Mouse (Mus musculus) liver, embryonic 14.5 days (tissue): ENCODE results near the gene Rpl10a.

Experiments
- CTCF ChIP-seq: IDR thresholded peaks from 2 replicates; pipeline ENCODE4 v1.5.1; 2016; ENCODE audit warnings: antibody characterized with exemption, low read depth, control low read depth
- EP300 ChIP-seq: IDR thresholded peaks from 2 replicates; pipeline ENCODE4 v1.6.1; 2016; ENCODE audit warnings: antibody characterized with exemption, low read depth

DNA sequence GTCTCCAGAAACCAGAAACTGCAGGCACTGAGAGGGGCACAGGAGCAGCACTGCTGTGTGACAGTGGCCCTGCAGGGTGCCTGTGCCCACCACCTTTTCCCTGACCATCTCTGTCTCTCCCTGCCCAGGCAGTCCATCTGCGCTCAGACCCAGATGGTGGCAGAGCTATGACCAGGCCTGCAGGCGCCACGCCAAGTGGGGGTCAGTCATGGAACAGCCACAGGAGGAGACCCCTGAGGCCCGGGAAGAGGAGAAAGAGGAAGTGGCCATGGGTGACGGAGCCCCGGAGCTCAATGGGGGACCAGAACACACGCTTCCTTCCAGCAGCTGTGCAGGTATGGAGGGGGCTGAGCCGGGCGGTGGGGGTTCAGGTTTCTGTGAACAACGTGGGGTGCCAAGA, 42.1 kb upstream of the Rpl10a start:
- no peak for TF ChIP-seq CTCF
- TF ChIP-seq EP300: no peak
